Mouse (Mus musculus): ENCODE measurements around the gene Hoxa3. TPM values are rescaled to one million over a fixed set of nuclear protein-coding genes. Genes with fewer than 3 reads are reported as not detected.

The Hoxa3 gene
- polyA plus RNA-seq, 1 experiment from 2014 or later: 0.24 TPM

DNA sequence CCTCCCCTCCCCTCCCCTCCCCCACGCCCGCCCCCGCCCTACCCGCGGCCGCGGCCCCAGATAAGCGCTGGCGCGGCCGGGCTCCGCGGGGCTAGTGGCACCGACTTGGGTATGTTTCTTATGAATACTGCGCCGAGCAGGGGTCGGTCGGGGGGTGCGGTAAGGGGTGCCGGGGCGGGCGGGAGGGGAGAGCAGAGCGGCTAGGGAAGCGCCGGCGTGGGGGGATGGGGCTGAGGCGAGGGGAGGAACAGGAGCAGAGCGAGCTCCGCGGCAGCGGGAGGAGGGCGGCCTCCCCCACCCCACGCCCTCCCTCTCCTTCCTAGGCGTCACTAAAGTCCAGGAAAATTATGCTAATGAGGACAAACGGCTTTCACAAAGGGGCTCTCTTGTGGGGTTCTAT lies 37.3 kb downstream of the Hoxa3 start:
- WGBS (ENCODE audit: insufficient replicate concordance): under 1% methylated on average over 17 of the region's 35 CpGs
- Histone ChIP-seq H3K4me3 (replicated peaks) (peak overlapping the region; percentile 43), H3K36me3 (no peaks in the 10 kb centered on the region), H3K4me2 (peak overlapping the region; percentile 39), H3K4me1 (replicated peaks) (peaks cover 8% of the 10 kb centered on the region), H3K27me3 (peaks cover 100% of the 10 kb centered on the region), H3K9me3 (replicated peaks) (no peaks in the 10 kb centered on the region), H3K27ac (peak overlapping the region; percentile 66; the same call in 1 of the 2 replicates), H3K9ac (peak overlapping the region; percentile 50)
- ATAC-seq (ENCODE audit: low read depth) (no peak), DNase-seq (no peak)

DNA sequence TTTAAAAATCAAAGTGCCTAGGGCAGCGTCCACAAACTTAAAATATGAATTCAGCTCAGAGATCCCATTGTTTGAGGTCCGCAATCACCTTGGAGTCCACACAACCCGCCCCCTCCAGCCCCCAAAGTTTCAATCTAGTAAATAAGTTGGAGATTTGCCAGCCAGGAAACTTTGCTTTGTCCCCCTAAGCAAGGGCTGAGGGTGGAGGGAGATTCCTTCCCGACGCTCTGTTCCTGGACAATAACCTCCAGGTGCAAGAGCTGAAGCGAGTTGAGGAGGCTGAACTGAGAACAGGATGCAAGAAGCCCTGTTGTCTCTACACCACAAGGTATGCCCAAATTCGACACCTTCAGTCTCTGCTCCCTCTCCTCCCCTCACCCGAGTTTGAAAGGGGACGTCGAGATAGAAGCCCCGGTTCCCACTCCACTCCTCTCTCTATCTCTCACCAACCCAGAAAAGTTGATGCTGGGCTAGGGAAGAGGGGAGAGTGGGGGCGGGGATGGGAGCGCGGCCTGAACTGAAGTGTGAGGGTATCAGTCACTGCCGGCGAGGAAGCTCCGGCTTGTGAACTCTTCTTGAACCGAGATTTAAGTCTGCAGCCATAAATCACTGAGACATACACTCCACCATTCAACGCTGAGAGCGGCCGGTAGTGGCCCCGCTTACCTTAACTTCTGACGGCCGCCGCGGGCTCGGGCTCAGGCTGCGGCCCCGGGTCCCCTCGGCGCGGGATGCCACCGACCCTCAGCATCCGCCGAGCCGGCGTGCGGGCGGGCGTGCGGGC lies 38.0 kb downstream of the Hoxa3 start:
- Histone ChIP-seq H3K4me2 (peak overlapping the region; percentile 39; the same call in 1 of the 2 replicates), H3K4me3 (replicated peaks) (peak overlapping the region; percentile 43), H3K4me1 (replicated peaks) (peaks cover 11% of the 10 kb centered on the region), H3K27ac (peak overlapping the region; percentile 66), H3K9ac (peak overlapping the region; percentile 50), H3K9me3 (replicated peaks) (no peaks in the 10 kb centered on the region), H3K36me3 (no peaks in the 10 kb centered on the region), H3K27me3 (peaks cover 100% of the 10 kb centered on the region)
- DNase-seq (no peak), ATAC-seq (ENCODE audit: low read depth) (no peak)
- WGBS (ENCODE audit: insufficient replicate concordance): 3% methylated on average over 41 of the region's 41 CpGs

DNA sequence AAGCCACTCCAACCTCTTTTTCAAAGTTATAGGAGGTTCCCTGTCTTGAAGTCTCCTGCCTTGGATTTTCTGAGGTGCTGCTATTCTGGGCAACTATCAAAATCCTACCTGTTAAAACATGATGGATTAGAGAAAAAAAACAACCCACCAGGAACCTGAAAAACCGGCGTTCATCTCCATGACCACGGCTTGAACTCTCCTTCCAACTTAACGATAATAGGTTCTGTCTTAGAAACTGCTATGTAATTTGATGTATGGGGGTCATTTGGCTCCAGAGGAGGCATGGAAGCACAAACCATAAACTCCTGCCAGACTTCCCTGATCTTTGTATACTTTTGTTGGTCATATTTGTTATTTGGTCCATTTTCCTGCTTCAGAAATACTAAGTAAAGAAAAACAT lies 39.5 kb downstream of the Hoxa3 start:
- WGBS (ENCODE audit: insufficient replicate concordance): 7% methylated on average over 4 of the region's 4 CpGs
- Histone ChIP-seq H3K27me3 (peaks cover 100% of the 10 kb centered on the region), H3K27ac (no peak overlapping the region), H3K4me3 (replicated peaks) (no peak overlapping the region), H3K9ac (no peak overlapping the region), H3K36me3 (no peaks in the 10 kb centered on the region), H3K4me1 (replicated peaks) (peaks cover 11% of the 10 kb centered on the region), H3K4me2 (no peak overlapping the region), H3K9me3 (replicated peaks) (no peaks in the 10 kb centered on the region)
- ATAC-seq (ENCODE audit: low read depth) (no peak), DNase-seq (no peak)

DNA sequence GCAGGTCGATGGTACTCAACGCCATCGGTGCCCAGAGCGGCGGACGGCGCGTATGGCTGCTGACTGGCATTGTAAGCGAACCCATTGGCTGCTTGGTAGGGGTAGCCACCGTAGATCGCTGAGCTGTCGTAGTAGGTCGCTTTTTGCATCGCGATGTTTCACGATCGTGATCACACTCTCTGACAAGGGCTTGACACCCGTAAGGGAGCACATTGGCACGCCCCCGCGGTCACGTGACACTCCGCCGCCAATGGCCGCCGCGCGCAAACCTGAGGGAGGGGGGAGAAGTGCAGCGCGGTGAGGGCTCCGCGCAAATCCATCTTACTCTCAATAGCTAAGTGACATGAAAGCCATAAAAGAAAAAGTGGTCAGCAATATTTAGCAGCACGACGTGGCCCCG lies 40.6 kb downstream of the Hoxa3 start:
- Histone ChIP-seq H3K27me3 (peaks cover 100% of the 10 kb centered on the region), H3K4me1 (replicated peaks) (peaks cover 11% of the 10 kb centered on the region), H3K36me3 (no peaks in the 10 kb centered on the region), H3K4me3 (replicated peaks) (peak overlapping the region; percentile 26), H3K4me2 (peak overlapping the region; percentile 44), H3K27ac (0 out of 2 replicates have a peak overlapping the region, but pooled peaks have one; percentile 47), H3K9me3 (replicated peaks) (no peaks in the 10 kb centered on the region), H3K9ac (no peak overlapping the region)
- DNase-seq (peak; percentile 28), ATAC-seq (ENCODE audit: low read depth) (no peak)
- 3% methylated on average over 34 of the region's 35 CpGs for WGBS (ENCODE audit: insufficient replicate concordance)

DNA sequence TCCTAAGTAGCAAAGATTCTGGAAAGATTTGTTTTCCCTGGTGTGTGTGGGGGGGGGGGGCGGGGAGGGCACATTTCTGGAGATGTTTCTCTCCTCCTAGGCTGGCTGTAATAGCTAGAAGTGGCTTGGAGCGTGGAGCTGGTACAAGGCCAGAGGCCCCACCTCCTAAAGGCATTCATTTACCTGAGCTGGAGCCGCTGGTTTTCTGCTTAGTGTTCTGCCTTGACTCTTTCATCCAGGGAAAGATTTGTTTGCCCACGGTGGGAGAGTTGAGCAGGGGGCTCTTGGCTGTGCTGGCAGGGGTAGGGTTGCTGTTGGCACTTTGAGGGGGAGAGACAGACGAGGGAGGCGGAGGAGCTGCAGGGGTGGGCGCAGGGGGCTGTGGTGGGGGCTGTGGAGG lies 41.2 kb downstream of the Hoxa3 start:
- Histone ChIP-seq H3K27me3 (peaks cover 100% of the 10 kb centered on the region), H3K4me3 (replicated peaks) (no peak overlapping the region), H3K9me3 (replicated peaks) (no peaks in the 10 kb centered on the region), H3K4me2 (peak overlapping the region; percentile 44; the same call in 1 of the 2 replicates), H3K4me1 (replicated peaks) (peaks cover 11% of the 10 kb centered on the region), H3K36me3 (no peaks in the 10 kb centered on the region), H3K9ac (no peak overlapping the region), H3K27ac (no peak overlapping the region)
- 30% methylated on average over 7 of the region's 7 CpGs for WGBS (ENCODE audit: insufficient replicate concordance)
- no peak for ATAC-seq (ENCODE audit: low read depth)
- DNase-seq: no peak

DNA sequence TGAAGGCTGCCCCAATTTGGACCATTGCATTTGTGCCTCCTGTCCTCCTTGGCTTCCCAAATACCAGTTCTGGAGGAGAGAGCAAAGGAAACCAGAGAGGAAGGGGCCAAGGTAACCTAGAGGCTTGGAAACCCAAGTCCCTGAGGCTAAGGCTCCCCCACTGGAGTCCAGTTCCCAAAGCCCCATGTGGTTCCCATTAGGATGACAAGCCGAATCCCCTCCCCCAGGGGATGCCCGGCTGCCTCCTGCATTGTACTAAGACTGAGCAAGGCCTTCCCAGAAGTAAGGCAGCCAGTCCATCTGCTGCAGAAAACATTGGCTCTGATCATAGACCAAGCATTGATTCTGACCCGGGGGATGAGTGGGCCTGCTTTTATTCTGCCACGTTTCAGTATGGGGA lies 41.8 kb downstream of the Hoxa3 start:
- Histone ChIP-seq H3K27ac (peak overlapping the region; percentile 32; the same call in 1 of the 2 replicates), H3K4me1 (replicated peaks) (peaks cover 11% of the 10 kb centered on the region), H3K36me3 (no peaks in the 10 kb centered on the region), H3K4me3 (replicated peaks) (no peak overlapping the region), H3K4me2 (no peak overlapping the region), H3K9me3 (replicated peaks) (no peaks in the 10 kb centered on the region), H3K9ac (no peak overlapping the region), H3K27me3 (peaks cover 100% of the 10 kb centered on the region)
- no peak for DNase-seq
- ATAC-seq (ENCODE audit: low read depth): no peak
- 17% methylated on average over 4 of the region's 4 CpGs for WGBS (ENCODE audit: insufficient replicate concordance)

GRCm38 (mm10) chr6:52170898-52171223 lies 42.3 kb downstream of the Hoxa3 start:
- ATAC-seq (ENCODE audit: low read depth) (no peak), DNase-seq (no peak)
- Histone ChIP-seq H3K36me3 (no peaks in the 10 kb centered on the region), H3K4me2 (peak overlapping the region; percentile 17; the same call in 1 of the 2 replicates), H3K9me3 (replicated peaks) (no peaks in the 10 kb centered on the region), H3K4me1 (replicated peaks) (peaks cover 11% of the 10 kb centered on the region), H3K27me3 (peaks cover 100% of the 10 kb centered on the region), H3K4me3 (replicated peaks) (no peak overlapping the region), H3K27ac (peak overlapping the region; percentile 66), H3K9ac (no peak overlapping the region)
- 4% methylated on average over 5 of the region's 5 CpGs for WGBS (ENCODE audit: insufficient replicate concordance)

- H3K4me1 ChIP-seq (replicated peaks): peaks cover 11% of the 10 kb centered on the region
- peak overlapping the region; percentile 17; the same call in 1 of the 2 replicates for H3K4me2 ChIP-seq
- no peak overlapping the region; the same call in 1 of the 2 replicates for H3K4me3 ChIP-seq (replicated peaks)
- no peaks in the 10 kb centered on the region for H3K9me3 ChIP-seq (replicated peaks)
- ATAC-seq (ENCODE audit: low read depth) (peak; percentile 57; the same call in 1 of the 2 replicates), DNase-seq (no peak)
- 5% methylated on average over 40 of the region's 40 CpGs for WGBS (ENCODE audit: insufficient replicate concordance)
- H3K27ac ChIP-seq: peak overlapping the region; percentile 66
- no peak overlapping the region for H3K9ac ChIP-seq
- no peaks in the 10 kb centered on the region for H3K36me3 ChIP-seq
- H3K27me3 ChIP-seq: peaks cover 100% of the 10 kb centered on the region
Measured at GRCm38 (mm10) chr6:52170166-52170897, 42.8 kb downstream of the Hoxa3 start.

GRCm38 (mm10) chr6:52169499-52170165 lies 43.5 kb downstream of the Hoxa3 start:
- Histone ChIP-seq H3K27ac (peak overlapping the region; percentile 66), H3K9ac (no peak overlapping the region)

GRCm38 (mm10) chr6:52168191-52169055 lies 44.7 kb downstream of the Hoxa3 start:
- no peak for ATAC-seq (ENCODE audit: low read depth)
- no peak for DNase-seq
- Histone ChIP-seq H3K27me3 (peaks cover 100% of the 10 kb centered on the region), H3K4me1 (replicated peaks) (peaks cover 11% of the 10 kb centered on the region), H3K9me3 (replicated peaks) (no peaks in the 10 kb centered on the region), H3K4me2 (peak overlapping the region; percentile 19; the same call in 1 of the 2 replicates), H3K27ac (no peak overlapping the region), H3K4me3 (replicated peaks) (no peak overlapping the region), H3K9ac (no peak overlapping the region), H3K36me3 (no peaks in the 10 kb centered on the region)
- 13% methylated on average over 42 of the region's 42 CpGs for WGBS (ENCODE audit: insufficient replicate concordance)

More at GRCm38 (mm10) chr6:52169499-52170165, 43.5 kb downstream of the Hoxa3 start:
- Histone ChIP-seq H3K4me2 (no peak overlapping the region), H3K27me3 (peaks cover 100% of the 10 kb centered on the region), H3K36me3 (no peaks in the 10 kb centered on the region), H3K4me1 (replicated peaks) (peaks cover 11% of the 10 kb centered on the region), H3K4me3 (replicated peaks) (no peak overlapping the region), H3K9me3 (replicated peaks) (no peaks in the 10 kb centered on the region)
- 24% methylated on average over 16 of the region's 16 CpGs for WGBS (ENCODE audit: insufficient replicate concordance)
- no peak for ATAC-seq (ENCODE audit: low read depth)
- DNase-seq: no peak
